Mouse (Mus musculus): ENCODE data around the gene Hddc2. TPM values are rescaled to one million over a fixed set of nuclear protein-coding genes. Genes with fewer than 3 reads are reported as not detected.
"Not testable (repeated sequence)": the region's sequence is repeated elsewhere in the genome, so short reads cannot be mapped to it uniquely, and the experiment has no call there.

The Hddc2 gene
- total RNA-seq, 1 experiment from 2014 or later, result 45.0 TPM

- no peak for DNase-seq
Measured at GRCm38 (mm10) chr10:31354141-31354540, 41.0 kb downstream of the Hddc2 start.

DNA sequence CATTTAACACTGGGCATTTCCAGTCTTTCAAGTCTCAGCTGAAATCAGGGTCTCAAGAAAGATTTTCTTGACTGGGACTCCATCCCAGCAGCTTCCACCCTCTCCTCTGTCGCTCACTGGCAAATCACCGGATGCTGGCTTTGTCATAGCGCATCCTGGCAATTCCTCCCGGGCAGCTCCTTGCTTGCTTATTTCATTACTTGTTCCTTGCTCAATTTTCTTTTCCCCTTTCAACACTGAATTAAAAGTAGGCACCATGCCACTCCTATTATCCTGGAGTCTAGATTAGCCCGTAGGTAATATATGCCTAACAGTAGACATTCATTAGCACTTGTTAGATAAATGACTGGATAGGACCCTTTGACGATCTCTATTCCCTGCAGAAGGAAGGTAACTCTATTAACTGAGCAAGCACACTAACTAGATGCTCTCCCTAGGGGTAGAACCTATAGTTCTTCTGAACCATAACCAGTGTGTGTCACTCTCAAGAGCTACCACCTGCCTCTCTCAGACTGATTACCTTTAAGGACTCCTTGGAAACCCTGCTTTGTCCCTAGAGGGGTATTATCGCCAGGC lies 41.8 kb downstream of the Hddc2 start:
- no peak for DNase-seq

- no peak for DNase-seq
Measured at GRCm38 (mm10) chr10:31359749-31360148, 46.6 kb downstream of the Hddc2 start.

DNA sequence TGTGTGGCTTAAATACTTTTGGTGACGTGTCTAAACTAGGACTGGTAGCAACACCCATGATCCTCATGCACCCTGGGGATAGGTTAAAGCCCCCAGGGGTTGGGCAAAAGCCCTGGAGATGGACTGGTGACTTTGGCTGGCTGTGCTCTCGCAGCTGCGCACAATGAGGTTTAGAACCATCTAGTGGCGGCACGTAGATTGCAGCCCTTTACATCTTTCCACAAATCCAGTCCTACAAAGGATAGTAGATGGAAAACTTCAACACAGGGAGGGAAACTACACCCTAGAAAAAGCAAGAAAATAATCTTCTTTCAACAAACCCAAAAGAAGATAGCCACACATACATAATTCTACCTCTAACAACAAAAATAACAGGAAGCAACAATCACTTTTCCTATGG lies 57.0 kb downstream of the Hddc2 start:
- DNase-seq, result not testable (repeated sequence)

Other genes with a start within 250 kb of the Hddc2 start
- gene Tpd52l1, start 132.6 kb downstream of the Hddc2 start, total RNA-seq (2021), result 33.1 and 40.2 TPM in 2 replicates